Mouse (Mus musculus): ENCODE data around the gene Plaa.
A peak's percentile ranks its signal among the peaks of the same experiment; 100 is the strongest.
"Not testable (repeated sequence)": the region's sequence is repeated elsewhere in the genome, so short reads cannot be mapped to it uniquely, and the experiment has no call there.

Plaa gene

DNA sequence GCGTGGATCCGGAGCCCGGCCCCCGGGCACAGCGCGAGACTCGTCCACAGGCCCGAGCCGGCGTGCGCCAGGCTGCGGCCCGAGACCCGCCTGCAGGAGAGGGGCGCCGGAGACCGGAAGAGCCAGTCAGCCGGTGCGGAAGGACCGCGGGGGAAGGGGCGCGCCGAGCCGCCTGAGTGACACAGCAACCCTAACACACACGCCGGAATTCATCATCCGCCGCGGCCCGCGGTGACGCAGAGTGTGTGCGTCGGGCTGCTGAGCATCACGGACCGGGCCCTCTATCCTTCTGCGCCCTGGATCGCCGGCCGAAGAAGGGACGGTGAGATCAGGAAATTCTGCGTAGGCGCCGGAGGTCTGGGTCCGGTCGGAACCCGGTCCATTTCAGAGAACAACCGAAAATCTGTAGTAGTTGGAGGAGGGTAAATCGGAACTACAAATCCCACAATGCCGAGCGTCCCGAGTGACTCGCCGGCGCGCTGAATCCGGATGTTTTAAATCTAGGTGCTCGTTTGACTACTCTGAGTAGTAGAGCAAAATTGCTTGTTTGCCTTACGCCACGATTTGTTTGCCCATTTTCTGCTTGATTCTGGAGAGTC, at the start of gene Plaa:
Gene Plaa (minus strand): TSS at position 214 of the 599 bp plus-strand sequence.
- peak; percentile 93 for DNase-seq (ENCODE audit: extremely low read depth, insufficient read length, low spot score)

DNA sequence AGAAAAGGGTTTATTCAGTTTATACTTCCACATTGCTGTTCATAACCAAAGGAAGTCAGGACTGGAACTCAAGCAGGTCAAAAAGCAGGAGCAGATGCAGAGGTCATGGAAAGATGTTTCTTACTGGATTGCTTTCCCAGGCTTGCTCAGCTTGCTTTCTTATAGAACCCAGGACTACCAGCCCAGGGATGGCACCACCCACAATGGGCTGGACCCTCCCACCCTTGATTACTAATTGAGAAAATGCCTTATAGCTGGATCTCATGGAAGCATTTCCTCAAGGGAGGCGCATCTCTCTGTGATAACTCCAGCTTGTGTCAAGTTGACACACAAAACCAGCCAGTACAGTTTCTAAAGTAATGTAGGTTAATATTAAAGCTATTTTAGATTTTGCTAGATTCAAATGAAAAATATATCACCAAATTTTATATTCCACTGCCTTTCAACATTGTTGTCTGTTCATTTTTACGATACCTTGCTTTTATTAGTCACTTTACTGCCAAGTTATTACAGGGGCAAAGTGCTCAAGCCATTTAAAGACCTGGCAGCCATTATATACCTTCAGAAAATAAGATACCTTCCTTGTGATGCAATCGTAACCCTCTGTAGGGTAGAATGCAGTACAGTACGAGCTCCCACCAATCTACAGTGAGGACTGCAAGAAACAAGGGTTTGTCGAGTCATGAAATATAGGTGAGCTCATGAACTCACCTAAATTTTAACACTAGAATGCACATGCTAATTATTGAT, 47.6 kb upstream of the Plaa start:
- DNase-seq (ENCODE audit: extremely low read depth, insufficient read length, low spot score): not testable (repeated sequence)

- DNase-seq (ENCODE audit: extremely low read depth, insufficient read length, low spot score): no peak
These were observed 46.9 kb upstream of the Plaa start, which contains the start of gene Lrrc19 for GRCm38 (mm10) chr4:94649920-94650319. TSS of gene Lrrc19 (minus strand) at chr4:94650144.

DNA sequence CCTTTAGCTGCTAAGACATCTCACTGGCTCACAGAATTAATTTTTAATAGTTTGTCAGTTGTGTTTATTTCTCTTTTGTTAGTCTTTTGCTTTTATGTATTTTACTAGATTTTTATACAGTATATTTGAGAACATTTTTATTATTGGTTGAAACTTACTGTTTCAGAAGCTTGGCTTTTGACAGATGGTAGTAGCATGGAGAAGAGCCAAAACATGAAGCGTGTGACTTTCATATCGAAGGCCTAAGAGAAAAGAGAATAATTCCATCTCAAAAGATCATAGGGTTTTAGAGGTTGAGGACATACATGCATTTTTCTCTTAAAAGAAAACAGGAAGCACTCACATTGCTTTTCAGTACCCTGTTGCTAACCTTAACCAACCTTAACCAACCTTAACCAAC, 40.1 kb upstream of the Plaa start:
- no peak for DNase-seq (ENCODE audit: extremely low read depth, insufficient read length, low spot score)

DNA sequence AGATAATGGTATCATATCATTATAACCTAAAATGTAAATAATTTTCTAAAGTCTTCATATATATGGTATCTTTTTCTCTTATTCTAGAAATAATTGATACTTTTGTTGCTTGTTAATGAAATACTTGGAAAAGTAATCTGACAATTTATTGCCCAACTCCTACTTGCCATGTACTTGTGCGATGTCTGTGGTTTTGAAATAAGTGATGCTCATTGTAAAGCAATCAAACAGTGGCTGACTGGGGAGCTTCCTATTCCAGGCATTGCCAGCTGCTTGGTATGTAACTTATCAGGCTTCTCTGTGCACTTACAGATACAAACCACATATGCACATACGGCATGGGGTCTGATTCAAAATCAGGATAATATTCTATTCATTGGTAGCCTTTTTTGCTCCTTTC, 17.0 kb upstream of the Plaa start:
- no peak for DNase-seq (ENCODE audit: extremely low read depth, insufficient read length, low spot score)

DNA sequence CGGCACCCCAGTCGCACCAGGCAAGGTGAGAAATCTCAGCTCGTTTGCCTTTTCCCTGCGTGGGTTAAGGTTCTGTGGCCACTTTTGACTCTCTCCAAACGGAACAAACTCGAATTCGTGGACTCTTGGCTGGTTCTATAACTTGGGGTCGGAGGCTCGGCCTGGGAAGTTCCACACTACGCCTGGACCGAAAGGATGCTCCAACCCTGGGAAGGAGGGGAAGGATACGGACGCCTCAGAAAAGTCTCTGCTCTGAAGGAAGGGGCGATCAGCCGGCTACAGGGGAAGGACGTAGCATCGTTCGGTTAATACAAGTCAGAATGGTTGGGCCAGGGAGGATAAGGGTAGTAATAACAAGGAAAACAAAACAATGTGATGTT, 11.6 kb upstream of the Plaa start:
- no peak for DNase-seq (ENCODE audit: extremely low read depth, insufficient read length, low spot score)

GRCm38 (mm10) chr4:94613972-94614626, 11.1 kb upstream of the Plaa start, which contains the start of gene Ift74:
TSS of gene Ift74 (plus strand) at chr4:94614491.
- peak; percentile 93 for DNase-seq (ENCODE audit: extremely low read depth, insufficient read length, low spot score)

GRCm38 (mm10) chr4:94610339-94610738, 7.3 kb upstream of the Plaa start:
- no peak for DNase-seq (ENCODE audit: extremely low read depth, insufficient read length, low spot score)

DNA sequence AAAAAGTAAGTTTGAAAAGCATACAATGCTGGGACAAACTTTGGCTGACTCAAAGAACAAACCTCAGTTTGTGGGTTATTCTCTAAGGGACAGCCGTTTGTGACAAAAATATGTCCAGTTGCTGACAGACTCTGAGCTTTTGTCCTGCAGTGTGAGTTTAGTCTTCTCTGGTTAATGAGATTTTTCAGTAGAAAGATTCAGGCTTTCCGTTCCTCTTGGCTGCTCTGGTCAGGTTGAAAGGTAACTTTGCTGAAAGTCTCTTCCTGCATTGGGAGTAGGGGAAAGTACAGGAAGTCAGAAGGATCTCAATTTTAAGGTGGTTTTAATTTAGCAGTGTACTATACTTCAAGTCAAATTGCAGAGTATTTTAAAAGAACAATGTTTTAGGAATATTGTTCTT, 2.5 kb upstream of the Plaa start:
- no peak for DNase-seq (ENCODE audit: extremely low read depth, insufficient read length, low spot score)

GRCm38 (mm10) chr4:94604452-94605019, 1.5 kb upstream of the Plaa start:
- no peak for DNase-seq (ENCODE audit: extremely low read depth, insufficient read length, low spot score)

DNA sequence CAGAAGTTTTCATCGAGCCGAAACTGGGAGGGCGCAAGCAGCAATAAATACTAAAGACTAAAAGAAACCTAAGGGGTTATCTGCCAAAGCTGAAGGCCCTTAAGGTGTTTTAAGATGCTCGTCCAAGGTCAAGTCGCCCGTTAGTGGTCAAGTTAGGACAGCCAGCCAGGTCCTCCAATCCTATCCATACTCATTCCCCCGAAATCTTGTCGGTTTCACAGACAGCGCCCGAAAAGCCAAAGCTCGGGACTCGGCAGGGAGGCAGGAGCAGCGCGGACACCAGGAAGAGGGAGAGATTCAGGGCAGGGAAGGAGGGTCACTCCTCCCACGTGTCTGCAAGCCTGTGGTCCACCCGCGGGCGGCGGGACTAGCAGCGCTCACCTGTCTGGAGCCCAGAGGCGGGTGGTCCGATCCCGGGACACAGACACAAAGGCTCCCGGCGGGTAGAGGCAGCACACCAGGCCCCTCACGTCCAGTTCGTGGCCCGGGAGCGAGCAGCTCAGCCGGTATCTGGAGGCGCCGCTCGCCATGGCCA, 481 bp downstream of the Plaa start:
- no peak for DNase-seq (ENCODE audit: extremely low read depth, insufficient read length, low spot score)

DNA sequence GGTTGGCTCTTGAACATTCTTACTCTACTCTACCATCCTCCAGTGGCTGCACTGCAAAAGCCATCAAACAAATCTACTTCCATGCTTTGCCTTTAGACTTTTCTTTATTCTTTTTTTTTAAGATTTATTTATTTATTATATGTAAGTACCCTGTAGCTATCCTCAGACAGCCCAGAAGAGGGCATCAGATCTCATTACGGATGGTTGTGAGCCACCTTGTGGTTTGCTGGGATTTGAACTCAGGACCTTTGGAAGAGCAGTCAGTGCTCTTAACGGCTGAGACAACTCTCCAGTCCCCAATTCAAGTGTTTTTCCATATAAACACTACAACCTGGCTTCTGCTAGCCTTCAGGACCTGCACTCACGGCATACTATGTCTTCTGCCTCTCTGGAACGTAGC, 1.6 kb downstream of the Plaa start:
- DNase-seq (ENCODE audit: extremely low read depth, insufficient read length, low spot score): peak; percentile 27

DNA sequence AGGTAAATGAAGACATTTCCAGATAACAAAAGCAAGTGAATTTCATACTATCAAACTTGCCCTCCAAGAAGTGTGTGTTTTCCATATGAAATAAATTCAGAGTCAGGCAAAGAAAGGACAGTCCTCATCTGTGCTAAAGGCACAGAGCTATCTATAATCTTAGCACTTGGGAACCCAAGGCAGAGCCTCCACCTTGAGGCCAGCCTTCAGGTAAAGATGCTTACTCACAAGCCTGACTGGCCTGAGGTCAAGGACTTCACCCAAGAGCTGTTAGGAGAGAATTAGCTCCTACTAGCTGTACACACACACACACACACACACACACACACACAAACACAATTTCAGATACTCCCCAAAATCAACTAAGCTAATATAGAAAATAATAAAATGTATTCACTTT, 10.3 kb downstream of the Plaa start:
- DNase-seq (ENCODE audit: extremely low read depth, insufficient read length, low spot score): no peak

DNA sequence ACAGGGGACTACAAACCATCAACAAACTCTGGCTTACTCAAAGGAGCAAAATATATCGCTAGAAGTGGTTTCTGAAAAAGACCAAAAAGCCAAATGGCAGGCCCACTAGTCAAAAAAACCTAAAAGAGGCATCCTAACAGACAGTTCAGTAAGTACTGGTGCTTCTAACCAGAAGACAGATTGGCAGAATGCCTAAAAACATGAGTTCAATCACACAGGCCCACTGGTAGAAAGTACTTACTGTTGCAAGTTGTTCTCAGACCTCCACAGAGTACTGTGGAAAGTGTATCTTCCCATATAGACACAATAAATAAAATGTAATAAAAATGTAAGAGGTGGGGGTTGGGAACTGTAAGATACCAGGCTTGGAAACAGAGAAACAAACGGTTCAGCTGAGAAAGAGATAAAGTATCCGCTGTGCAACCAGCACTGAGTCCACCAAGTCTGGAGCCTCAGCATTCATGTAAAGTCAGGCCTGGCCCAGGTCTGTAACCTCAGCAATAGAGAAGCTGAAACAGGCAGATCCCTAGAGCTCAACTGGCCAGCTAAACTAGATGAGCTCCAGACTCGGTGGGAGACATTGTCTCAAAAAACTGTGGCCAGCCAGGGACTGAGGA, 11.2 kb downstream of the Plaa start:
- no peak for DNase-seq (ENCODE audit: extremely low read depth, insufficient read length, low spot score)

DNA sequence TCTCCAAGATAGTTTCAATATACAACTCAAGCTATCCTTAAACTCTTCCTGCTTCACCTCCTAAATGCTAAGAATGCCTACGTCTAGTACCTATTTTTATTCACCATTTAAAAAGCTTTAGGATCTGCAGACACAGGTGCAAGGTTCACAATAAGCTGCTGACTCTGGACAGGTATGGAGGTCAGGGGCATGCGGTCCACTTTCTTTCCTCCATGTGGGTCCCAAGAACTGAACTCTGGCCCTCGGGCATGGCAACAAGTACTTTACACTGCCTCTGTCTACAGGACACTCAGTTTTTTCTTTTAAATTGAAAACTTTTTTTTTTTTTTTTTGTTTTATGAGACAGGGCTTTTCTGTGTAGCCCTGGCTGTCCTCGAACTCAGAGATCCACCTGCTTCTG, 30.4 kb downstream of the Plaa start:
- DNase-seq (ENCODE audit: extremely low read depth, insufficient read length, low spot score): no peak

- no peak for DNase-seq (ENCODE audit: extremely low read depth, insufficient read length, low spot score)
These were observed 38.7 kb downstream of the Plaa start for GRCm38 (mm10) chr4:94564297-94564696.

DNA sequence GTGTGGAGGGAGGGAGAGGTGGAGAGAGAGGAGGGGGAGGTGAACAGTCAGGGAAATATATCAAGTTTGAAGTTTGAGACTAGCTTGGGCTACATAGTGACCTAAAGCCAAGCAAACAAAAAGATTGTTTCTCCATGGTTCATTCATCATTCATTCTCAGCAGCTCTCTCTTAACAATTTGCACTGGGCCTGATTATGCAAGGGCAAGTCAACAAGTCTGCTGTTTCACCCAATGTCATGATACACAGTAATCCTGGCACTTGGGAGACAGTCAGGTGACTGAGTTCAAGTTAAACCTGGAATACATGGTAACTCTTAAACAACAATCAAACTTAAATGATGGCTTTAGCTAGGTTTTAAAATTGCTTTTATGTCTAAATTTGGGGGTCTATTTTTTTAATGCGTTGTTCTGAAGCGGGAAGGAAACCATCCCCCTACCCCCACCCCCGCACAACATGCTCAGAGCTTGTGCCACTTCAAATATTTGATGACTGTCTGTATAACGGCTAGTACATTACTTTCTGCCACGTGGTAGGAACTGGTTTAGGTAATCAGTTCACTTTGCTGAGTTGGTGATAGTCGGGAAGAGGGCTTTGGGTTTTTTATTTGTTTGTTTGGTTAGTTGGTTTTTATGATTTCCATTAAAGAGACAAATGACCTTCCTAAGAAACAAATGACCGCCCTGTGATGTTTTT, 40.9 kb downstream of the Plaa start:
- DNase-seq (ENCODE audit: extremely low read depth, insufficient read length, low spot score): no peak

DNA sequence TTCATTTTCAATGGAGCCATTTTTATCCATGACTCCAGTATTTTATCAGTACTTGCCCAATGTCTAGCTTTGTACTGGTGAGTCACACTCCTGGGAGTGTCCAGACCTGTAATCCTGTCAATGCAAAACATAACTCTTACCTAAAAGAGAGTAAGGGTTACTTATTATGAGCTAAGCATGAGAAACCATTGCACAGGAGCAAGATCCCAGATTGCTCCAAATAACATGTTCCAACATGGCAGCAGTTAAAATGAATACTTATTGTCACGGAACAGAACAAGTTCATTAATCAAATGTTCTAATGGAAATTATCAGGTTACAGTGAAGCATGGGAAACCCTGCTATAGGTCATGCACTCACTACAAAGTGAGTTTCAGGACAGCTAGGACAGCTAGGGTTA, 42.7 kb downstream of the Plaa start:
- DNase-seq (ENCODE audit: extremely low read depth, insufficient read length, low spot score): no peak

DNA sequence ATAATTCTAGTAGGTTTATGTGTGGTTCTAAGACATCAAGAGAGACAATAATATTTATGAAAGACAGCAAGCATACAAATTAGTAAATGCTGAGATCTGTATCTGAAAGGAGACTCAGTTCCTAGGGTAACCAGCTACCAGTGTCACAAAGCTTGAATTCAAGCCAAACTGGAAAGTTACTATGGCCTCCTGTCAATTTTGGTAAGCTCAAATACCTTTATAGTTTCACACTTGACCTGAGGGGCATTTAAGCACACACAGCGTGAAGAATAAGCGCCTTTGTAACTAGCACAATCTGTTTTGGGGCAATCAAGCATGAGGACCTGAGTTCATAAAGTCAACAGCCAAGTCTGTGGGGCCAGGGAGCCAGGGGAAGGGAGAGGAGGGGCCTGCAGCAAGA, 43.8 kb downstream of the Plaa start:
- DNase-seq (ENCODE audit: extremely low read depth, insufficient read length, low spot score): no peak

GRCm38 (mm10) chr4:94557145-94557544, 45.9 kb downstream of the Plaa start:
- DNase-seq (ENCODE audit: extremely low read depth, insufficient read length, low spot score): no peak
